Mouse (Mus musculus) thymus, postnatal 4 days (tissue): ENCODE results near the gene Gnat2.
A peak's percentile ranks its signal among the peaks of the same experiment; 100 is the strongest.

Experiments
- DNase-seq: peaks from one replicate; pipeline ENCODE4 v3.0.0; 2021

Gnat2 gene

GRCm38 (mm10) chr3:108092536-108093115 lies at the start of gene Gnat2:
Gene Gnat2, plus strand, starts transcription at chr3:108092789.
- no peak for DNase-seq

DNA sequence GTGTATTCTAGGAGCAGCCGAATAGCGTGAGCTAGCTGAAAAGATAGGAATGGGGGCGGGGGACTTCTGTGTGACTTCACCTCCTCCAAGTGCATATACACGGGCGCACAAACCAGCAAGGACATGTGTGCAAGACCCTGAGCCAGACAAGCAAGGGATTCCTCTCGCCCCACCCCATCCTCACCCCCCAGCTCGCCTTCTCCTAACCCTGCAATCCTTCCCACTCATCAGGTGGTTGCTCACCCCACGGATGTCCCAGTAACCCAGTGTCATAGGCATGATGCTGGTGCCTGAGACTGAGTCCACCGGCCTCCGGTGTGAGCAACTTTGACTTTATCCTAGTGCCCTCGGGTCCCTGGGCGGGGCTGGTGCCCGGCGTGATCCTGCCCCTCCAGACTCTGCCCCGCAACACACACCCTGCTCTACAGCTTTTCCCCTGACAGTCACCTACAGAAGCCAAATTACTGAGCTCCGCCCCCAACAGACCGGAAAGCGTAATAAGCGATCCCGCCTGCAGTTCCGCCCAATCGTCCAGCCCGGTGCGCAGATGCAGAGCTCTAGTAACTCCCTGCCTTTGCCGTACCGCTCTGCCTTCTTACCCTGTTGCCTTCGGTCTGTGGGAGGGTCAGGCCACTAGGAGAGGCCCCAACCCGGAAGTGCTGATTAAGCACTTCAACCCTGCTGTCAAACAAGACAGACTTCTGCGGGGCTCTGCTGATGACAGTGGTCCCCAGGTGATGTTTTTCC lies 48.0 kb upstream of the Gnat2 start, which contains the start of gene Gstm4:
Gstm4 (minus strand) TSS at position 501 of the 747 bp plus-strand sequence.
- DNase-seq = peak; percentile 85

DNA sequence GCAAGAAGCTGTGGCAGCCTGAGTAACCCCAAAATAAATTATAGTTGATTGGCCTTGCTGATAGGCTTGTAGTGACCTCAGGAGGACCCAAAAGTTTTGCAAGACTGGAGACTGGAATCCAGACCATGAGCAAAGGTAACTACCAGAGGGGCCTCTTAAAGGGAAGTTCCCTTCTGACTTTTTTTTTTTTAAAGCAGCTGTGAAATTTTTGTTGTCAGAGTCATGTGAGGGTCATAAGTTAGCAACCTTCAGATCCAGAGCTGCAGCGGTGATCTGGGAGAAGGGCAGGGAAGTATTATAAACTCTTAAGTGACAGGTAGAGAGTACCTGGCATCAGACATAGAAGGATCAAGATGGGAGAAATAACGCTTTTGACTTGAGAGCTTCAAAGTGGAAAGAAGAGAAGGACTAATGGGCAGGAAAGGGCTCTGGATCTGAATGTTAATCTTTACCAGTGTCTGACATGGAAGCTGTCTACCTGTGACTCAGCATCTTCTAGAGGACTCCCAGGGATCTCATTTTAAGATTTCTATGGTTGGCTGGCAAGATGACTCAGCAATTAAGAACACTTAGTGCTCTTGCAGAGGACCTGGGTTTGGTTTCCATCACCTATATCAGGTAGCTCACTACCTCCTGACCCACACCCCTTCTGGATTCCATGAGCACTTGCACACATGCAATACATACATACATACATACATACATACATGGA lies 45.5 kb upstream of the Gnat2 start:
- no peak for DNase-seq

DNA sequence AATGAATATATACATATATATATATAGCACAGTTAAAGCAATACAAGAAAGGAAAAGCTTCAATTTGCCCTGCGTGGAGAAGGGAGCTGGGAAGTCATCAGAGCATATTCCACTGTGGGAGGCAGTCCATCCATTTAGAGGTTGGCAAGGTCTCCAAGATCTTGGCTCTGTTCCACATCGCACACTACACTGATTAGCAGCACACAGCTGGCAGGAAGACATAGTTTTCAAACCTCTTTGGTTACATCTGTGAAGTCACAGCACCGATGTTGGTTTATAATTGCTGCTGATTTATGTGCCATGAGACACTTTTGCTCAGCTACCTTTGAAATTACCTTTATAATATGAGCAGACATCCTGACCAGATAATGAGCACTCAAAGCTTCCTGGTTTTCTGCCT lies 44.3 kb upstream of the Gnat2 start:
- DNase-seq = no peak

DNA sequence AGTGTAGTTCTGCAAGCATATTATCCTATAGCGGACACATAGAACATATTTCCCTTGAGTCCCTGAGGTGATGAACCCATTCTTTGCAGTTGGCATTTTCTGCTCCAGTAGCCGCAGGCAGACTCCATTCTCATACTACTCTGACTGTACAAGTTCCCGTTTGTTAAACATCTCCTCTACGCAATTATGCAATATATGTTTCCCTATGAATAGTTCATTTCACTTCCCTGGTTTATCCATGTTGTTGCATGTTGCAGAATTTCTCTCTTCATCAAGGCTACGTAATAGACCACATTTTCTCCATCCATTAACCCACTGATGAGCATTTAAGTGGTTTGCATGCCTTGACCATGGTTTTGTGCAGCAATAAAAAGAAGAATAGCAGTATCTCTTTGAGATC lies 42.1 kb upstream of the Gnat2 start:
- DNase-seq = no peak

- DNase-seq = peak; percentile 60
These were observed 31.2 kb upstream of the Gnat2 start for GRCm38 (mm10) chr3:108061420-108061819.

GRCm38 (mm10) chr3:108062648-108063047 lies 29.9 kb upstream of the Gnat2 start:
- no peak for DNase-seq

DNA sequence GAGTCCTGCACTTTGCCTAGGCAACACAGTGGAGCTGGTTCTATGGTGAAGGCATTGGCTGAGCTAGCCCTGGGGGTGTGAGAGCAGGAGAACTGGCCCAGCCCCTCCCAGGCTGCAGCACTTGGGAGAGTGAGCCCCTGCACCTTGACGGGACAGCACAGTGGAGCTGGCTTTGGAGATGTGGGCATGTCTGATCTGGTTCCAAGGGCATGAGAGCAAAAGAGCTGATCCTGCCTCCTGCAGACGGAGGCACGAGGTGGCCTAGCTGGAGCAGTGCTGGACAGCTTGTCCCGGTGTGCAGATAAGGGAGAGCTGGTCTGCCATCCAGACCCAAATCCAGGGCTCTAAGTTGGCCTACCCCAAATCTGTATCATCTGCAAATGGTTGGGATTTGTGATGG lies 27.9 kb upstream of the Gnat2 start:
- no peak for DNase-seq

DNA sequence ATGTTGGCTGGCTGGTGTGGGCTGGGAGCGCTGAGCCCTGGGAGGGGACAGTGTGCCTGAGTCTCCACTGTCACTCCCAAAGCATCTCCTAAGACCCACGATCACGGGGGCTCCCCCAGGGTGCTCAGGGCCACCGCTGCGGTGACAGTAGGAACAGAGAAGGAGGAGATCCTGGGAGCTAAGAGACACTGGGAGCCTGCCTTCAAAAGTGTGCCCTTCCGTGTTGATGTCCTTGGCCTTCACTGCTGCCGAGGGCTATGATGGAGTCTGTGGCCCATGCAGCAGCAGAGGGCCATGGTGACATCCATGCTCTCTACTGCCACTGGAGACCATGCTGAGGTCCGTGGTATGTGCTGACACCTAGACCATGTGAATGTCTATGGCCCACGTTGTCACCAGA lies 27.0 kb upstream of the Gnat2 start:
- no peak for DNase-seq

DNA sequence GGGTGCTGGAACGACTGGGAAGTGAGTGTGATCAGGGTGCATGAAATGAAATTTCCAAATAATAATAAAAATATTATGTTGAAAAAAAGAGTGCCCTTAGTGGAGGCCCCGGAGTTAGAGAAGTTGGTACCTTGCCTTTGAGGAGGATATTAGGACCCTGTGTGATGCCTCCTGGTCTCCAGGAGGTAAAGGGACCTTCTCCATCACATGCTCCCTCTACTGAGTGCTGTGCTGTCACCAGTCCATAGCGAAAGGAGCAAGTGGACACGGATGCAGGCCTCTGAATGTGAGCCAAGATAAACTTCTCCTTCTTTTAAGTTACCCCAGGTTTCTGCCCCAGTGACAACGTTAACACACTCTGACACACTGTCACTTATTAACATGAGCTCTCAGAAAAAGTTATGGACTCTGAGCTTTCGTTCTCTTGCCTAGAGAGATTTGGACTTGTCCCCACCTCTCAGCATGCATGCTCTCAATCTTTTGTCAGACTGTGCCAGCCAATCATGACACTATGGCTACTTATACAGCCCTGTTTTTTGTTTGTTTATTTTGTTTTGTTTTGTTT lies 25.1 kb upstream of the Gnat2 start:
- DNase-seq = no peak

DNA sequence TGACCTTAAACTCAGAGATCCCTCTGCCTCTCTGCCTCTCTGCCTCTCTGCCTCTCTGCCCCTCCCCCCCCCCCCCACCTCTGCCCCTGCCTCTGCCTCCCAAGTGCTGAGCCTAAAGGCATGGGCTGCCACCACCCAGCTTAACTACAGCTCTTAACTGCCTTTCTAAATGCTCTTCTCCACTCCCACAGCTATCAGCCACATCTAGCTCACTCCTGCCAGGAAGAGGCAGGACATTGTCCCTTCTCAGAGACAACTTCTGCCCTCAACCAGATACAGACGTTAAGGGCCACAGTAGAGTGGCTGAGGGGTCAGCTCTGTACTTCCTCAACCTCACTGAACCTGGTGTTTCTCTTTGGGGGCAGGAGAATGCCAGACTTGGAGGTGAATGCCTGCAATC lies 23.8 kb upstream of the Gnat2 start:
- no peak for DNase-seq

DNA sequence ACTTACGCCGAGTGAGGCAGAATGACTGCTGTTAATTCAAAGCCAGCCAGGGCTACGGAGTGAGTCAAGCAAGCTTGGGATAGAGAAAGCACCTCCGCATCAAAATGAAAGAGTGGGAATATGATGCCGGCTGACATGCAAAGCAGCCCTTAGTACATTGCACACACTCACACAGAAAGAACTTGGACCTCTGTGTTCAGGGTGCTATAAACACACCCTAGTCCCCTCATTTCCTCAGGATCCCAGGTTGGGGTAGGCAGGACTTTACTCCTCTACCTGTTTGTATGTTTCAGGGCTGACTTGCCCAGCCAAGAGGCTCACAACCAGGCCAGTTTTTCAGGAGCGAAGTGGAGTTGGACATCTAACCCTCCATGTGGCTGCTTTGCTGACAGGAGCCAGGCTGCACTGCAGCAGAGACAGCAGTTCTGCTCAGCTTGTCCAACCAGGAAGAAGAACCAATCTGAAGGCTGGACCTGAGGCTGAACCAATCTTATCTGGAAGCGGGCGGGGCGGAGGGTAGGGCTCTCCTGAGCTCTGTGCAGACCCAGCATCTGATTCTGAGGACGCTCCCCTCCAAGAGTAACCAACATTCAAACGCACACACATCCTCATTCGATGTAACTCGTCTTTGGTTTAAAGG lies 23.2 kb upstream of the Gnat2 start:
- peak; percentile 37 for DNase-seq

- peak; percentile 88 for DNase-seq
These were observed 22.0 kb upstream of the Gnat2 start for GRCm38 (mm10) chr3:108070295-108071293.

DNA sequence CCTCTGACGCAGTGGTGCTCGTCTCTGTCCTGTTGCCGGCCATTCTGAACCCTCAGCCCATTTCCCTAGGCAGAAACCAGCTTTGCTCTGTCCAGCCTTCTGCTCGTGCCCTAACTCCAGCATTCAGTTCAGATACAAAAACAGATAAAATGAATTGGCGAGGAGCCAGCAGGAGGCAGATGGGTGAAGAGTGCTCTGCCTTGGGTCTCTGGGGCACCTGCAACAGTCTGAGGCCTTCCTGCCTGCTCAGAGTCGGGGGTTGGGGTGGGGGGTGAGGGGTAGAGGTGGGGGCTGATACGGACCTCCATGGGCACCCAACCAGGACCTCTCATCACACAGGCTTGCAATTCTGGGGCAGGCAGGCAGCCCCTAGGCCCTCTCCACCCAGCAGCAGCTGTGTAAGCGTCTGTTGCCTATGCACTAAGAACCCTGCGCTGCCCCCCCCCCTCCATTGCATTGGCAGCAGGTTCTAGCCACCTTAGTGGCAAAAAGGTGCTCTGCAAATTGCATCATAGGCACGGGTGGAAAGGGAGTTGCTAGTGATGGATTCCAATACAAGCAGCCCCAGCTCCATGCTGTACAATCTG lies 19.5 kb upstream of the Gnat2 start:
- no peak for DNase-seq

- no peak for DNase-seq
These were observed 15.8 kb upstream of the Gnat2 start for GRCm38 (mm10) chr3:108076836-108077235.

- no peak for DNase-seq
These were observed 10.9 kb upstream of the Gnat2 start for GRCm38 (mm10) chr3:108081681-108082080.

- DNase-seq = no peak
These were observed 10.2 kb upstream of the Gnat2 start for GRCm38 (mm10) chr3:108082251-108082875.

- no peak for DNase-seq
These were observed 9.4 kb upstream of the Gnat2 start for GRCm38 (mm10) chr3:108083161-108083560.

- no peak for DNase-seq
These were observed 8.6 kb upstream of the Gnat2 start for GRCm38 (mm10) chr3:108083904-108084407.

DNA sequence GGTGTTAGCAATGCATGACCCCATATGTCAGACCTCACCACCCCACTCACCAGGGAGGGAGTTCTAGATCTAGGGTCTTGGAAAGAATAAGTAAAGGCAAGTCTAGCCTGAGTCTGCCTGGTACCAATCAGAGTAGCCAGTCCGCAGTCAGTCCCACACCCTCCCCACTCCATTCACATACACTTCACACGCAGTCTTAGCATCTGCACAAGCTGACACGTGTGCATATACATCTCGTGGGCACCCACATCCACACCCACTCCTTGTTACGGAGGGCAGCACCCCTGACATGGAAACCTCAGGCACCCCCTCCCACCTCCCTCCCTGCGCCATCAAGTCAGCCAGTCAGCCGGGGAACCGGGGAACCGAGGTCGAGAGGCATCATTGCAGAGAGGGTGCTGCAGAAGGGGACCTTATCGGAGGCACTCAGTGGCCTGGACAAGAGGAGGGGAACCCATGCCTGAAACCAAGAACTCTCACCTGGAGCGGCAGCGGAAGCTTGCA lies 7.8 kb upstream of the Gnat2 start:
- no peak for DNase-seq
